Mouse (Mus musculus) erythroblast, adult 5-6 weeks (primary cell): ENCODE data around the gene Snrpg. TPM values are rescaled to one million over a fixed set of nuclear protein-coding genes. Genes with fewer than 3 reads are reported as not detected.
"Not testable (repeated sequence)": the region's sequence is repeated elsewhere in the genome, so short reads cannot be mapped to it uniquely, and the experiment has no call there.

Experiments used
- ATAC-seq: replicated peaks from 2 replicates; pipeline ENCODE4 v1.8.0; 2016; ENCODE audit warnings: moderate number of reproducible peaks, mild to moderate bottlenecking, moderate TSS enrichment, inconsistent platforms; ENCODE audit not compliant: poor library complexity, low FRiP score, severe bottlenecking
- total RNA-seq, 2 experiments: library from RNA; stranded (forward) in 1 of 2; stranded (reverse) in 1 of 2; fragments of 150-400 nt in 1 of 2; fragments of 200-764, 138-1000 nt in 1 of 2; gene quantifications; 2 replicates each; pipeline versions ENCODE4 v1.2.3 to v1.2.4; 2015 to 2017; ENCODE audit warnings: low replicate concordance in 2 of 2

Snrpg gene
- total RNA-seq, 2 experiments from 2014 or later, result 11.2 to 60.7 TPM

- no peak for ATAC-seq
These were observed 4.8 kb upstream of the Snrpg start for GRCm38 (mm10) chr6:86366125-86366852.

DNA sequence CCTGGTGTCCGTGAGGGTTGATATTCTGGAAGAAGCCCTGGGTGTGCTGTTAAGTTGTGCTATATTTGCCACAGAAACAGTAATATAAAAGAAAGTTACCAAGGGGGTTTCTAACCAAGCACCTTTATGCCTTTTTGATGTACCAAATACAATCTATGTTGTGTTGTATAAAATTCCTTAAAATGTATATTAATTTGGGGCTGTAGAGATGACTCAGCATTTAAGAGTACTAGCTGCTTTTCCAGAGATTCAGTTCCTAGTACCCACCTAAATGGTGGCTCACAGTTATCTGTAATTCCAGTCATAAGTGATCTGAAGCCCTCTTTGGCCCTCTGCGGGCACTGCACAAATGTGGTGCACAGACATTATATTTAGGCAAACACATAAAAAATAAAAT lies 4.3 kb upstream of the Snrpg start:
- ATAC-seq, result no peak

GRCm38 (mm10) chr6:86368479-86368878 lies 2.6 kb upstream of the Snrpg start:
- no peak for ATAC-seq

GRCm38 (mm10) chr6:86370093-86370713 lies 901 bp upstream of the Snrpg start:
- ATAC-seq, result no peak

- peak; percentile 98 for ATAC-seq
These were observed 322 bp downstream of the Snrpg start for GRCm38 (mm10) chr6:86371340-86371911.

- ATAC-seq, result no peak
These were observed 929 bp downstream of the Snrpg start for GRCm38 (mm10) chr6:86371950-86372516.

DNA sequence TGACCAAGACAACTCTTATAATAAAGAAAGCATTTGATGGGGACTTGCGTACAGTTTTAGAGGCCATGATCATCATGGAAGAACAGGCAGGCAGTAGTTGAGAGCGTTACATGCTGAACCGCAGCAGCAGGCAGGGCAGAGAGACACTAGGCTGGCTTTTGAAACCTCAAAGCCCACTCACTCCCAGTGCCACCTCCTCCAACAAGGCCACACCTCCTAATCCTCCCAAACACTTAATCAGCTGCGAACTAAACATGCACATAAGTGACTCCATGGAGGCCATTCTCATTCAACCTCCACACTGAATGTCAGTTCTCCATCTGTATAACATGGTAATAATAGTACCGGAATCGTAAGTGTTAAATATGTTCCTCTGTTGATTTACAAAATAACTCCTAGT lies 2.5 kb downstream of the Snrpg start:
- ATAC-seq, result no peak

GRCm38 (mm10) chr6:86378341-86378740 lies 7.2 kb downstream of the Snrpg start:
- ATAC-seq, result no peak

DNA sequence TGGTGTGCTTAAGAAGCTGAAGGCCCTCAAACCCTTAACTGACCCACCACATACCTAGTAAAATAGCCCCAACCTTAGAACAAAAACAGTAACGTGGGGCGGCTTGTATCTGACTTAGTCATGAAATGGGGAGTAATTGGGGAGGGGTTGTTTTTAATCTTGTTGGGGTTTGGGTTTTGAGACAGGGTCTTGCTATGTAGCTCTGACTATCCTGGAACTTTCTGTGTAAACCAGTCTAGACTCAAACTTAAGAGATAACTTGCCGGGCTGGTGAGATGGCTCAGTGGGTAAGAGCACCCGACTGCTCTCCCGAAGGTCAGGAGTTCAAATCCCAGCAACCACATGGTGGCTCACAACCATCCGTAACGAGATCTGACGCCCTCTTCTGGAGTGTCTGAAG lies 9.0 kb downstream of the Snrpg start:
- ATAC-seq, result not testable (repeated sequence)

- ATAC-seq, result no peak
These were observed 11.4 kb downstream of the Snrpg start for GRCm38 (mm10) chr6:86382551-86382950.

GRCm38 (mm10) chr6:86383370-86383769 lies 12.3 kb downstream of the Snrpg start:
- ATAC-seq, result no peak

- no peak for ATAC-seq
These were observed 13.6 kb downstream of the Snrpg start for GRCm38 (mm10) chr6:86384692-86385091.

DNA sequence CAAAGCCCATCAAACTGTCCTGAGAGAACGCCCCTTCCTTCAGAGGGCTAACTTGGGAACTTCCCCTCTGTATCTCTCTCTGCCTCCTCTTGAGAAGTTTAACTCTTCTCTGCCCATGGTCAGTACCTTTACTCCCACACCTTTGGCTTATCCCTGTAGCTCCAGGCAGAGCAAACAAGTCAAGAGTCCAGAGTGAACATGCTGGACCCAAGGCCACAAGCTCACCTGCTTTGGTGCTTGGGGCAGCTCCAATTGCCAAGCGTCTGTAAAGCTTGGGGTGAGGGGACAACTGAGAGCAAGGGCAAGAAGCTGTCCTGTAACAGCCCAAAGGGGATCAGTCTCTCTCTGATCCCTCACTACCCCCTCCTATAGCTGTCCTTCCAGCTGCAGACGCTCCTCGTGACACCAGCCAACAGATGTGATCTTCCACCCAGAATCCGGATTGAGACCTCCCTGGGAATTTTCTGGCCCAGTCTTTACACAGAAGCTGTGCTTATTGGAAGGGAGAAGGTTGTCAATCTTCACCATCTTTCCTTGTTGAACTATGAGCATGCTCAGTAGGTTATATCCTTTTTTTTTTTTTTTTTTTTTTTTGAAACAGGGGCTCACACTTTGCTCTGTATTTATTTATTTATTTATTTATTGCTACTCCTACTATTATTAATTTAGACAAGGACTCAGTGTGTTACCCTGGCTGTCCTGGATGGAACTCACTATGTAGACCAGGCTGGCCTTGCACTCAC lies 14.4 kb downstream of the Snrpg start:
- ATAC-seq, result no peak

GRCm38 (mm10) chr6:86387313-86387712 lies 16.2 kb downstream of the Snrpg start:
- no peak for ATAC-seq

- no peak for ATAC-seq
These were observed 17.4 kb downstream of the Snrpg start for GRCm38 (mm10) chr6:86388461-86388860.

DNA sequence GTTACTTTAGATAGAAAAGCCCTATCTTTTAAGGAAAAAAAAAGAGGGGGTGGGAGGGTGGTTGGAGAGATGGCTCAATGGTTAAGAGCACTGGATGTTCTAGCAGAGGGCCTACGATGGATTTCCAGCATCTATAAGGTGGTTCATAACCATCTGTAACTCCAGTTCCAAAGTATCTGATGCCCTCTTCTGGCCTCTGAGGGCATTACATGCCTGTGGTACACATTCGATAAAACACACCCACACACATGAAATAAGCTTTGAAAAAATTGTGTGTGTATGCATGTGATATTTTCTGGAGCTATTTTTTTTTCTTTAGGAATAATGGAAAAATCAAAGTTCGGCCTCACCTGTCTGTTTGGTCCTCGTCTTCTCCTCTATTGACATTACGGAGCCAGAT lies 20.2 kb downstream of the Snrpg start:
- no peak for ATAC-seq

DNA sequence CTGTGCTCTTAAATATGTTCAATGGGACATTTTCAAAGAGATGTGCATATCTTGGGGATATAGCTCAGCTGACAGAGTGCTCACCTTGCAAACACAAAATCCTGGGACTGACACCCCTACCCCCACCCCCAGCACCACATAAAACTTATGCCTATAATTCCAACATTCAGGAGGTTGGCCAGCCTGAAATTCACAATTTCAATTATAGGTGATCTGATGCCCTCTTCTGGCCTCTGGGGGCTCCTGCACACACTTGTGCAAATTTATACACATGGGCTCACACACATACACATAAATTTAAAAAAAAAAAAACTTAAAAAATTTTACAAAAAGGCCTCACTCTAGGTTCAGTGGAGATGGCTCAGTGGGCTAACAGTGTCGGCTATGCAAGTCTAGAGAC lies 22.1 kb downstream of the Snrpg start:
- ATAC-seq, result no peak

- ATAC-seq, result no peak
These were observed 23.1 kb downstream of the Snrpg start for GRCm38 (mm10) chr6:86394078-86394720.

DNA sequence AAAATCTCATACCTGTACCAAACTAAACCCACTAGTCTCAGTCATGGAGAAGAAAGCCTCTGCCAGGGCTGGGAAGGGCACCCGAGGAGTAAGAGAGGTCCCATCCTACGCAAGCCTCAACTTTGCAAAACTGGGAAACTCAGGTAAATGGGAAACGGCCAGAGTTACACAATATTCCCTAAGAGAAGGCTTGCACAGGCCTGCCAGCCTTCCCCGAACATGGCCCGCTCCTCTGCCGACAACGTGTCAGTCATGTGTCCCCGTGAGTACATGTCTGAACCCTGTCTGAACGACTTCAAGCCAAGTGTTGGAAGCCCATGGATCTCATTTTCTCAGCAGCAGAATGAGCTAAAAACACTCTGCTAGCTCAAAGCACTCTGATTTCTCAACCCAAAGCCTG lies 23.9 kb downstream of the Snrpg start:
- ATAC-seq, result no peak

- no peak for ATAC-seq
These were observed 24.9 kb downstream of the Snrpg start for GRCm38 (mm10) chr6:86395969-86396368.
